Mouse (Mus musculus) forebrain, embryonic 12.5 days (tissue): ENCODE results near the gene Lrrc58. TPM values are rescaled to one million over a fixed set of nuclear protein-coding genes. Genes with fewer than 3 reads are reported as not detected.
A peak's percentile ranks its signal among the peaks of the same experiment; 100 is the strongest.

Experiments
- ATAC-seq: fragments of 200-750 bp; cut with Nextera tagmentation; 2 replicates; pipeline ENCODE4 v1.8.0; 2017; ENCODE audit warnings: moderate TSS enrichment; ENCODE audit not compliant: low FRiP score
- H3K27ac ChIP-seq: fragments of 300-500 bp; sonication (generic); 2 replicates; pipeline ENCODE4 v1.5.1; 2016; ENCODE audit warnings: mild to moderate bottlenecking
- H3K27me3 ChIP-seq: fragments of 300-500 bp; sonication (generic); 2 replicates; pipeline ENCODE4 v1.6.1; 2016; ENCODE audit warnings: mild to moderate bottlenecking
- H3K36me3 ChIP-seq: fragments of 300-500 bp; sonication (generic); replicated peaks from 2 replicates; pipeline ENCODE4 v1.6.1; 2016; ENCODE audit warnings: mild to moderate bottlenecking
- H3K4me1 ChIP-seq: fragments of 300-500 bp; sonication (generic); 2 replicates; pipeline ENCODE4 v1.6.1; 2016
- H3K4me2 ChIP-seq: fragments of 300-500 bp; sonication (generic); 2 replicates; pipeline ENCODE4 v1.6.1; 2016; ENCODE audit warnings: mild to moderate bottlenecking, moderate library complexity
- H3K4me3 ChIP-seq: fragments of 300-500 bp; sonication (generic); replicated peaks from 2 replicates; pipeline ENCODE4 v1.5.1; 2016; ENCODE audit warnings: mild to moderate bottlenecking
- H3K9ac ChIP-seq: fragments of 300-500 bp; sonication (generic); 2 replicates; pipeline ENCODE4 v1.6.1; 2016; ENCODE audit warnings: mild to moderate bottlenecking
- H3K9me3 ChIP-seq: fragments of 300-500 bp; sonication (generic); 2 replicates; pipeline ENCODE4 v1.6.1; 2016
- WGBS: fragments of 180-500 bp; shearing (Covaris S2); methylation state at CpG from one replicate; pipeline ENCODE4 v1.1.7; 2016; 5-methylcytosine and 5-hydroxymethylcytosine counted together
- polyA plus RNA-seq: library from polyadenylated mRNA; unstranded; fragments of >200 nt; fragmentation: Nextera tagmentation; extraction: Ambion mirVana; gene quantifications from 2 replicates; pipeline ENCODE4 v1.2.1, GENCODE M21; 2016

Lrrc58 gene
- polyA plus RNA-seq, 1 experiment from 2014 or later: 65.8 TPM

DNA sequence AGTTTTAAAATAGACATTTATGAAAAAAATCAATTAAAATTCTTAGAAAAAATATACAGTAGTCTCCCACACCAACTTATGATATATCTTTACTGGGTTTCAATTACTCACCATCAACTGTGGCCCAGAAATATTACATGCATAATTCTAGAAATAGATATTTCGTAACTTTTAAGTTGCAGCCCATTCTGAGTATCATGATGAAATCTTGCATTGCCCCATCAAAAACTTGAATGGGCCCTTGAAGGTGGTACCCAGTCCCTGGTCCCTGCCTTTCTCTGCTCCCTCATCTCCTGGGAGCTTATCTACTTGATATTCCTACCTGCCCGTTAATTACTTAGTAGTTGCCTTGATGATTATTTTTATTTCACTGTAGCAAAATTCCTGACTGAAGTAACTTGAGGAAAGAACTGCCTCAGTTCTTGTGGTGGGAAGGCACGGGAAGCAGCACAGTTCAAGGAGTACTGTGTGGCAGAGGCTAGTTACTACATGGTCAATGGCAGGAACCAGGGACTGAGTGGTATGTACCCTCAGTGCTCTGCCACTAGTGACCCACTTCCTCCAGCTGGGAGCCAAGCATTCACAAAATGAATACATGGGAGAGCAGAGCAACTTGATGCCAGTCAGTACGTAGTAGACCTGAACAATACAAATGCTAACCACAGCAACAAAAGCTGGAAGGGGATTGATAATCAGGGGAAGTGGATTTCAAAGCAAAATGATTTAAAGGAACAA, 6.5 kb downstream of the Lrrc58 start:
- no peak overlapping the region for H3K9ac ChIP-seq
- no peak overlapping the region for H3K27ac ChIP-seq
- H3K36me3 ChIP-seq: peaks cover 24% of the 10 kb centered on the region
- no peaks in the 10 kb centered on the region for H3K9me3 ChIP-seq
- peaks cover 21% of the 10 kb centered on the region for H3K4me1 ChIP-seq
- no peak overlapping the region for H3K4me3 ChIP-seq
- WGBS: 79% methylated on average over 4 of the region's 4 CpGs
- no peak for ATAC-seq
- H3K27me3 ChIP-seq: no peaks in the 10 kb centered on the region
- H3K4me2 ChIP-seq: no peak overlapping the region

DNA sequence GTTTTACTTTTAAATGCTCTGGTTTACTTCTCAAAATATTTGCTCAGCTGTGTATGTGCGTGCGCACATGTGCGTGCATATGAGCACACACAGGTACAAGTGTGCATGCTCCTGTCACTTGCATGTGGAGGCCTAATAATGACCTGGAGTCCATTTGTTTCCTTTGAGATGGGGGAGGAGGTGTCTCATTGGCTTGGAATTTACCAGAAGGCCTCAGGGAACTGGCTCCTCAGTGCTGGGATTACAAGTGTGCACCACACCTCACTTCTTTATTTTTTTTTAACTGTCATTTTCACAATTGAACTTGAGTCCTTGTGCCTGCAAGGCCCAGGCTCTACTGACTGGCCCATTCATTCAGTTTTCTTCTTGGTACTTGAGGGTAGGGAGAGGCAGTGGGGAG, 9.2 kb downstream of the Lrrc58 start:
- Histone ChIP-seq H3K4me2 (no peak overlapping the region), H3K27ac (no peak overlapping the region), H3K9me3 (no peaks in the 10 kb centered on the region), H3K27me3 (no peaks in the 10 kb centered on the region), H3K4me1 (peaks cover 3% of the 10 kb centered on the region; the same call in 1 of the 2 replicates), H3K36me3 (peaks cover 51% of the 10 kb centered on the region), H3K4me3 (no peak overlapping the region), H3K9ac (no peak overlapping the region)
- no peak for ATAC-seq
- 96% methylated on average over 3 of the region's 3 CpGs for WGBS

DNA sequence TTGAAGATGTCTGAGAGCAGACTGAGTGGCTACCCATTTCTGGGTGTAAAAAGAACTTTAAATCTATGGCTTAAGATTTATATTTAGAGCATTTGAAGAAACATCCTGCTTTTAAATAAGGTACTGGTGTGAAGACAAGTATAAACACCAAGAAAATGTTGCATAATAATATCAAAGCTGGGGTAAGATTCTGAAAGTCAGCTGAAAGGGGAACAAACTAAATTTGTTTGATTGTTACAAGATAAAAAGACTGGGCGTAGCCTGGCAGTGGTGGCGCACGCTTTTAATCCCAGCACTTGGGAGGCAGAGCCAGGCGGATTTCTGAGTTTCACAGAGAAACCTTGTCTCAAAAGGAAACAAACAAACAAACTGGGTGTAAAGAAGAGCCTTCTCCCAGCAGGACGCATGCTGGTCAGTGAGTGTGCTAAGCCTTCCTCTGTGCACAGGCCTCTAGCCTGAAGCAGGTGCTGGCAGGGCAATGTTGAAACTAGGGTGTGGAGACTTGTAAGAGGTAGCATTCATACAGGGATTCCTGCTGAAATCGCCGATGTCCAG, 10.8 kb downstream of the Lrrc58 start:
- Histone ChIP-seq H3K36me3 (peaks cover 67% of the 10 kb centered on the region), H3K4me1 (0 out of 2 replicates have a peak, but pooled peaks cover 3% of the 10 kb centered on the region), H3K4me2 (no peak overlapping the region), H3K9me3 (no peaks in the 10 kb centered on the region), H3K27ac (no peak overlapping the region), H3K9ac (no peak overlapping the region), H3K27me3 (no peaks in the 10 kb centered on the region), H3K4me3 (no peak overlapping the region)
- WGBS: 88% methylated on average over 7 of the region's 7 CpGs
- ATAC-seq: no peak

DNA sequence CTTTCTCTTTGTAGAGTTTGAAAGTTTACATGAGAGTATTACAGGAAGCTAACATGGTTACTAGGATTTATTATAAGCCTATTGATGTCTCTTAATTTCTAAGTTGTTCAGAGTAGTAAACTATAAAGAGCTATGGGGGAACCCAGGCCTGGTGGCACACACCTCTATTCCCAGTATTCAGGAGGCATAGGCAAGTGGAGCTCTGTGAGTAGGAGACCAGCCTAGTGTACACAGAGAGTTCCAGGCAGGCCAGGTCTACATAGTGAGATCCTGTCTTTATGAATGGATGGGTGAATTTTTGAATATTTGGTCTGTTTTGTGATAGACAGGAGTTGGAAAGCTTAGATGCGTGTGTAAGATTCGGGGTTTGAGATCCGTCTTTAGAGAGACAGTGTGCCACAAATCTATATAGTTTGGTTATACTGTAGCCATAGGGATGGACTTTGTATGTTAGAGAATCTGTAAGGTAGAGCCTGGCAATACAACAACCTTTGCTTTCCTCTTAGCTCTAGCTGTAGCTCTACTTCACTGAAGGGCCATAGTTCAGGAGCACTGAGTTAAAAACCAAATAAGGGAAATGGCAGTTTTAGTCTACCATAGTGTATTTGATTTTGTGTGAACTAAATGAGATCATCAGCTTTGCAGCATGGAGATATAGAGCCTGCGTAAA, 11.7 kb downstream of the Lrrc58 start:
- Histone ChIP-seq H3K9me3 (no peaks in the 10 kb centered on the region), H3K27me3 (no peaks in the 10 kb centered on the region), H3K9ac (no peak overlapping the region), H3K4me1 (0 out of 2 replicates have a peak, but pooled peaks cover 3% of the 10 kb centered on the region), H3K4me3 (no peak overlapping the region), H3K27ac (no peak overlapping the region), H3K36me3 (peaks cover 70% of the 10 kb centered on the region), H3K4me2 (no peak overlapping the region)
- 96% methylated on average over 4 of the region's 4 CpGs for WGBS
- ATAC-seq: no peak

DNA sequence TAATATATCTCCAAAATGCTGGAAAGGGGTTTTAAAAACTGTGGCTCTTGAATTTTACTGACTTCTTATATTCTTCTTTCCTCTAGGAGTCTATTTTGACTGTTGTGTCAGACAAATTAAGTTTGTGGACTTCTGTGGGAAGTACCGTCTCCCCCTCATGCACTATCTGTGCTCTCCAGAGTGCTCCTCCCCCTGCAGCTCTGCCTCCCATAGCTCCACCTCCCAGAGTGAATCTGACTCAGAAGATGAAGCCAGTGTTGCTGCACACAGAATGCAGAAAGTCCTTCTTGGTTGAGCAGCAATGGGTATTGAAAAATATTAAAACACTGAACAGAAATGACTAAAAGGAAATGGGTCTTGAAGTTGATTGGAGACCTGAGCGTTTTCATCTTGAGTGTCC, 13.0 kb downstream of the Lrrc58 start:
- H3K27ac ChIP-seq: no peak overlapping the region
- no peak for ATAC-seq
- no peak overlapping the region for H3K4me2 ChIP-seq
- H3K4me1 ChIP-seq: 0 out of 2 replicates have a peak, but pooled peaks cover 3% of the 10 kb centered on the region
- H3K27me3 ChIP-seq: no peaks in the 10 kb centered on the region
- no peaks in the 10 kb centered on the region for H3K9me3 ChIP-seq
- H3K36me3 ChIP-seq: peaks cover 70% of the 10 kb centered on the region
- H3K9ac ChIP-seq: no peak overlapping the region
- 88% methylated on average over 2 of the region's 2 CpGs for WGBS
- no peak overlapping the region for H3K4me3 ChIP-seq

DNA sequence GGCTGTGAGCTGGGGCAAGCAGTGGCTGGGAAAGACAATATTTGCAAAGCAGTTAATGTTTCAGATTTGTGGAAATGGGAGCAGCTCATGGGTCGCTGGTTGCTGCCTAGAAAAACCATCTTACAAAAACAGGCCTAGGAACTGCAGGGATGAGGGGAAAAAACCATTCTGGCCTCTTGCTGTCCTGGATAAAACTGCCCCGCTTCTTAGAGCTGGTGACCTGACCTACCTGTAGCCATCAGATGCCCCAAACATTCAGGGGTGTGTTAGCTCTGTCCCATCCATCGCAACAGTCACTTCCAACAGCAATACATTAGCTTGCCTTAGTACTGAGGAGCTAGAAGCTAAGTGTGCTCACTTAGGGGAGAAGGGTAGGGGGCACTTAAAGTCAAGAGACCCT, 20.8 kb downstream of the Lrrc58 start:
- Histone ChIP-seq H3K9me3 (no peaks in the 10 kb centered on the region), H3K4me3 (no peak overlapping the region), H3K27me3 (no peaks in the 10 kb centered on the region), H3K9ac (no peak overlapping the region), H3K36me3 (peaks cover 5% of the 10 kb centered on the region), H3K27ac (no peak overlapping the region), H3K4me2 (no peak overlapping the region), H3K4me1 (peaks cover 15% of the 10 kb centered on the region)
- 91% methylated on average over 3 of the region's 3 CpGs for WGBS
- no peak for ATAC-seq

DNA sequence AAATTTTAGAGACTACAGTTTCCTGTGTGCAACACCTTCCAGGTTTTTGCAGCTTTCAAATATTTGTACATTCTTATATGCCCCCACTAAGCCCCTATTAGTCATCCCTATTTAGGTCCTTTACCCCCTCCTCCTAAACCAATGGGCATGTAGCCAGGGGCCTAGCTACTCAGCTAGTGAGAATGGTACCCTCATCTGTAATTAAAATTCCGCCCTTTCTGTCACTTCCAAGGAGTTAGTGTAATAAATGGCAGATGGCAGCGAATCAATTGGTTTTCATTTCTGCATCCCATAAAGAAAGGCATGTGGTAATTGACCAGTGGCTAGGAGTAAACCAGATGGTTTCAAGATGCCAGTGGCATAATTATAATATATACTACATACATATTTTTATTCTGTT, 24.5 kb downstream of the Lrrc58 start:
- Histone ChIP-seq H3K27me3 (no peaks in the 10 kb centered on the region), H3K27ac (peak overlapping the region; percentile 69), H3K4me1 (peaks cover 15% of the 10 kb centered on the region), H3K4me2 (no peak overlapping the region), H3K9me3 (no peaks in the 10 kb centered on the region), H3K9ac (no peak overlapping the region), H3K4me3 (no peak overlapping the region), H3K36me3 (0 out of 2 replicates have a peak, but pooled peaks cover 2% of the 10 kb centered on the region)
- ATAC-seq: peak; percentile 81
- 47% methylated on average over 2 of the region's 2 CpGs for WGBS

DNA sequence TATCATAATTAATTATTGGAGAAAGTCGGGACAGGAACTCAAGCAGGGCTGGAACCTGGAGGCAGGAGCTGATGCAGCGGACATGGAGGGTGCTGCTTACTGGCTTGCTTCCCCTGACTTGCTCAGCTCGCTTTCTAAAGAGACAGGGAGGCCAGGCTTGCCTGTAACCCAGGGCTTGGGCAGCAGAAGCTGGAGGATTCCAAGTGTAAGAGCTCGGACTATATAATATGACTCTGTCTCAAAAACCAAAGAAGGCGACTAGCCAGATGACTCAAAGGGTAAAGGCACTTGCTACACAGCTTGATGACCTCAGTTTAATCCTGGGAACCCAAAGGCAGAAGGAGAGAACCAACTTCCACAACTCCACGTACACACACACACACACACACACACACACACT, 25.2 kb downstream of the Lrrc58 start:
- Histone ChIP-seq H3K4me3 (no peak overlapping the region), H3K36me3 (0 out of 2 replicates have a peak, but pooled peaks cover 2% of the 10 kb centered on the region), H3K9ac (no peak overlapping the region), H3K4me2 (no peak overlapping the region), H3K27me3 (no peaks in the 10 kb centered on the region), H3K4me1 (peaks cover 15% of the 10 kb centered on the region), H3K9me3 (no peaks in the 10 kb centered on the region), H3K27ac (peak overlapping the region; percentile 69)
- no peak for ATAC-seq
- WGBS: 71% methylated on average over 6 of the region's 6 CpGs

DNA sequence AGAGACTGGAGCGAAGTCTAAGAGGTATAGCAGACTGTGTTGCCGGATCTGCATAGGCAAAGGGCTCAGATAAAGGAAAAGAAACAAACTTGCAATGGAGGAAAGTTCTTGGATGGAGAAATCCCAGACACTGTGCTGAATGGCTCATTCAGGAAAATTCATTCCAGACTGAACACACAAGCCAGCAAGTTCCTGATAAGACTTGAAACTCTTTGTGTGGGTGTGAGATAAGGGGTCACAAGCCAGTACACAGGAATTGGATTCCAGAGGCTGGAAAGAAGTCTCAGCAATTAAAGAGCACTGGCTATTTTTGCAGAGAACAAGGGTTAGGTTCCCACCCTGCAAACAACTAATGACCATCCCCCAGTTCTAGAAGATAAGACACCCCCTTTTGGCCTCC, 25.8 kb downstream of the Lrrc58 start:
- 0 out of 2 replicates have a peak, but pooled peaks cover 2% of the 10 kb centered on the region for H3K36me3 ChIP-seq
- no peak overlapping the region for H3K4me2 ChIP-seq
- peaks cover 15% of the 10 kb centered on the region for H3K4me1 ChIP-seq
- 90% methylated on average over 2 of the region's 2 CpGs for WGBS
- H3K4me3 ChIP-seq: no peak overlapping the region
- no peak overlapping the region for H3K9ac ChIP-seq
- 0 out of 2 replicates have a peak overlapping the region, but pooled peaks have one; percentile 31 for H3K27ac ChIP-seq
- no peaks in the 10 kb centered on the region for H3K9me3 ChIP-seq
- no peak for ATAC-seq
- H3K27me3 ChIP-seq: no peaks in the 10 kb centered on the region

DNA sequence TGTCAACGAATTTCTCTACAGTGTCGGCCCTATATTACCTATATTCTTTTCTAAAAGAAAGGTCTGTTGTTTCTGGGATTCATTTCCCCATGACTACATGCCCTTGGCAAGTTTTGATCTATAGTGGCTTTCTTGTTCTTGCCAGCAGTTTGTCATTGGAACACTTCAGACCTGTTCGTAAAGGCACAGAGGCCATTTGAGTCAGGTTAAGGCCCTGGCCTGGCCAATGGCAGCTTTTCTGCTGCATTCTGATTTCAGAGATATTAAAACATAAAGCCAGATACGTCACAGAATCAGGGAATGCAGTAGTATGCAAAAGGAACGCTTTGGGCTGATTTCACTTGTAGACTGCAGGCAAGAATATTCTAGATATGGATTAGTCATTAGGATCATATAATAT, 30.6 kb downstream of the Lrrc58 start:
- H3K27ac ChIP-seq: no peak overlapping the region
- 87% methylated on average over 5 of the region's 5 CpGs for whole genome bisulfite sequencing
- H3K4me3 ChIP-seq: no peak overlapping the region
- H3K9me3 ChIP-seq: no peaks in the 10 kb centered on the region
- no peaks in the 10 kb centered on the region for H3K36me3 ChIP-seq
- no peak overlapping the region for H3K9ac ChIP-seq
- H3K4me1 ChIP-seq: 0 out of 2 replicates have a peak, but pooled peaks cover 3% of the 10 kb centered on the region
- H3K27me3 ChIP-seq: no peaks in the 10 kb centered on the region
- no peak for ATAC-seq
- H3K4me2 ChIP-seq: no peak overlapping the region

DNA sequence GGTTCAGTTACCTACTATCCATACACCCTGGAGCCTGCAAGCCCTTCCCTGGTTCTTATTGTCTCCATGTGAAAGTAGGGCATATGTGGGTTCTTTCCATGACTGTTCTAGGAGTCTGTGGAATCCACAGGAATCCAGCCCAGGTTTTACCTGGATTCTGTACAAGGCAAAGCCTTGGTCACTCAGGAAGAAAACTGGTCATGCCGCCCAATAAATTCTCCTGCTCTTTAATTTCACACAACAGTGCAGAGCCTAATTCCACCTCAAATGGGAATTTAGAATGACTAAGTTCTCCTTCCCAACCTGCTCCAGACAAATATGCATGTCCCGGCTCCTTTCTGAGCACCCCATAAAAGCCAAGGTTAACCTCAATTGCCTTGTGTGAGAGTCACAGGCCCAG, 31.2 kb downstream of the Lrrc58 start:
- Histone ChIP-seq H3K27ac (no peak overlapping the region), H3K36me3 (no peaks in the 10 kb centered on the region), H3K4me2 (no peak overlapping the region), H3K4me3 (no peak overlapping the region), H3K9me3 (no peaks in the 10 kb centered on the region), H3K9ac (no peak overlapping the region), H3K27me3 (no peaks in the 10 kb centered on the region), H3K4me1 (0 out of 2 replicates have a peak, but pooled peaks cover 3% of the 10 kb centered on the region)
- 36% methylated on average over 2 of the region's 2 CpGs for WGBS
- ATAC-seq: no peak

DNA sequence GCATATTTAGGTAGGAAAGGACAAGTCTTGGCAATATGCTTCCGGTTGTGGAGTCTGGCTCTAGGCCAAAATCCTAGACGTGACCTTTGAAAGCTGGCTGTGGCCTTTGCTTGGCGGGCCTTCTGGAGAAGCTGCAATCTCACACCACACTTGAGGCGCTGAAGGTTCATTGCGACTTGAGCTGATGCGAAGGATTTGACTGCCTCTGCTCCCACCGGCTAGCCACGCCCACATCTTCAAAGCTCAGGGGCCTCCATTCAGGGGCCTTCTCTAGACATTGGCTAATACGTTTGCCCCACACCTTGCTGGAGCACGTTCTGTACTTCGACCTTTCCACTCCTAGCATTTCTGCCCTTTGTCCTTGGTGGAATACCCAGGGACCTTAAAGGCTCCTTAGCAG, 33.1 kb downstream of the Lrrc58 start:
- Histone ChIP-seq H3K9ac (no peak overlapping the region), H3K36me3 (no peaks in the 10 kb centered on the region), H3K4me3 (no peak overlapping the region), H3K27ac (no peak overlapping the region), H3K4me2 (no peak overlapping the region), H3K27me3 (no peaks in the 10 kb centered on the region), H3K9me3 (no peaks in the 10 kb centered on the region), H3K4me1 (0 out of 2 replicates have a peak, but pooled peaks cover 3% of the 10 kb centered on the region)
- 41% methylated on average over 11 of the region's 11 CpGs for WGBS
- no peak for ATAC-seq
